Mouse (Mus musculus) right cerebral cortex, postnatal 4 days (tissue): Measurements from ENCODE around the gene Eml1.
"Not testable (repeated sequence)": the region's sequence is repeated elsewhere in the genome, so short reads cannot be mapped to it uniquely, and the experiment has no call there.

ENCODE experiments used
- DNase-seq: peaks from one replicate; pipeline ENCODE4 v3.0.0-alpha.2; 2022

The Eml1 gene

DNA sequence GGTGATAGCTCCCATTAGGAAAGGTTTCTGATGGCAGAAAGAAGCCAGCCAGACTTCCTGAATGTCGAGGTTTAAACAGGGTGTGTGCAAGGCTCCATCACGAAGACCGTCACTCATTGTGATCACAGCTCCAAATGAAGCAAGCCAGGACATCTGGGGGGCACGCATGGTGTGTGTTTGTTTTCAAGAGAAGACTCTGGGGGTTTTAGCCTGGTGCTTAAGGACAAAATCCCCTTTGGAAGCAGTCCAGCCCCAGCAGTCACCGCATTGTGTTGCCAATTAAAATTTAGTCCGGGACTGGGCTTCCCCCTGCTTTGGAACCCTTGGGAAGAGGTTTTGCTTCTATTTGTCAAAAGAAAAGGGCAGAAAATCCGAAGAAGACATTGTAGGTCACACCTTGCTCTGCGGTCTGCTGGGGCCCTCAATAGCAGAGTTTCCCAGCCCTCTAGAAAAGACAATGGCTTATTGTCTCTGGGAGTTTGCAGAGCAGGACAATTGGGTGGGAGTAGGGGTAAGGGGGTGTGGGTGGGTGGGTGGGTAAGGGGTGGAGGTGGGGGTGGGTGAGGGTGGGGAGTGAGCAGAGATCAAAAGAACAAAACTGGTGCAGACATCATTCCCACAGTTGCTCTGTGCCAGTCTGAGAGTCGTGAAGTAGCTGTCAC is 110.1 kb downstream of the Eml1 start:
- DNase-seq = no peak

DNA sequence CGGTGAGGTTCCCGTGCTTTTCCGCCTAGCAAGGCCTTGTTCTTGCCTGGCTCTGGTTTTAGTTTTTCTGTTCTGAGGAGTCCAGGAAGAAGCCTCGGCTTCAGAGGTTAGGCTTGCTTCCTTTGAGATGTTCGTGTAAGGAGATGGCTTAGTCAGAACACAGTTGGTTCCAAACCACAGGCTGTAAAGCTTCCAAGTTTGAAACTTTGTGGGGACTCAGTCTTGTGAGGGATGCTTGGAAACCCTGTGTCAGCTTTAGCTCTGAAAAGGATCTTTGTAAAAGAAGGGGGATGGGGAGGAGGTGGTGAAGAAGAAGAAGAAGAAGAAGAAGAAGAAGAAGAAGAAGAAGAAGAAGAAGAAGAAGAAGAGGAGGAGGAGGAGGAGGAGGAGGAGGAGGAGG is 118.3 kb downstream of the Eml1 start:
- no peak for DNase-seq

DNA sequence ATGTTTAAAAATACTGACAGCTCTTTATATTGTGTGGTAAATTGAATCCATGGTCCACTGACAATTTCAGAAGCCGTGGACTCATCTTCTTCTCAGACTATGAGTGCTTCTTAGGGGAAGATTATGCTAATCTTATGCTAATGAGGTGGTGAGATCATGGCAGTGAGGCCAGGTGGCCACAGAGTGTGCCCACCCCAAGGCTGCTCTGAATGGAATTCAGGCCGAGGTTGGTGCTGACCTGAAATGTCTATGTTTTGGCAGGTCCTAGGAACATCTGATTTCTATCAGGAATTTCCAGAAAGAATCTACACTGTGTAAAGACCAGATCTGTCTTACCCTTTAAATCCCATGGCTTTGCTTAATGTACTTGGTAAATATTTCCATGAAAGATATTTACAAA is 119.0 kb downstream of the Eml1 start:
- no peak for DNase-seq

DNA sequence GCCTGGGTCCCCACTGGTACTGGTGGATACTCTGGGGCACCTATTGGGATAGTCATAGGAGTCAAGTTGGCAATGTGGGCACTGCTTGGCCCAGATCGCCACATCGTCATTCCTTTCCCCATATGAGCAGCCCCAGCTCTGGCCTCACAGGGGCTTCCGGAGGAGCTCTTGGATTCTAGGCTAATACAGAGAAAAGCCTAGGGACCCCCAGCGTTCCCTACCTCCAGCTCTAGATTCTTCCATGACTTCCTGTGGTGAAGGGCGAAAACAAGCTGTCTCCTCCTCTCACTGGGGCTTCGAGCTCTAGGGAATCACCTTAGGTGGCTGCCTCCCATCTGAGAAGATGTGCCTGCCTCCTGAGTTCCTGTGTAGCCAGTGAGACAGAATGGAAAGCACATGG is 119.6 kb downstream of the Eml1 start:
- DNase-seq = no peak

DNA sequence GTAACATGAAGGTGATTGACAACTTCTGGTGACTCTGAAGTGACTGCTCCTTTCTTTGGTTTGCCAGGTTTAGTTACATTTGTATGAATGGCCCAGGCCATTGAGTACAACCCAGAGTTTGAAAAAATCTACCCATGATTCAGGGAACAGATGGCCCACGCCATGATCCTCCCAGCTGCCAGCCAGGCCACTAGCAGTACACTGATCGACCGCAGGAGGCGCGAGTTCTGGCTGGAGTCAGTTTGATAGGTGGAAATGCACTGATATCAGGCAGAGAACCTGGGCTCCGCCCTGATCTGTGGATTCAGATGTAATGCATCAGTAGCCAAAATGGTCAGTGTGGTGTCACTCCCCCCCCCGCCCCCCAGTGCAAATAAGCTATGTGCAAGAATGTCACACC is 120.2 kb downstream of the Eml1 start:
- DNase-seq = no peak

DNA sequence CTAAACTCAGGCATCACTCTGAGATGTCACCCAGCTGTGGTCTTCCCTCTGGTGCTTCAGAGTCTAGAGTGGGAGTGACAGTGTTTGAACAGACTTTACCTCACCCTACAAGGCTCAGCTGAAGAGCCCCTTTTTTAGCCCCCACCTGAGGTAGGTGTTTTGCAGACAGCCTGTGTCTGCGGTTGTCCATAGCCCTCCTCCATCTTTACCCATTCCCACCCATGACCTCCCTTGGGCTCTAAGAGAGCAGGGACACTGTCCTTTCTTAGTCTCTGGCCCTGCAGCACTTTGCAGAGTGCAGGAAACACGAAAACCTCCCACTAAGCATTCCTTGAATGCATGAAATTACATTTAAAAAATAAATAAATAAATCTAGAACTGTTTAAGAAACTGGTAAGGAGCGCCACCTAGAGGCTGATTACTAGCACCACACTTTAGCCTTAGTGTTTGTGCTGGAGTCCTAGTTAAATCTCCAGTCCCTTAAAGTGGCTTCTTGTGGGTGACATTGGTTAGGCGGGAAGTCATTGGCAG is 123.3 kb downstream of the Eml1 start:
- DNase-seq = peak; percentile 51

DNA sequence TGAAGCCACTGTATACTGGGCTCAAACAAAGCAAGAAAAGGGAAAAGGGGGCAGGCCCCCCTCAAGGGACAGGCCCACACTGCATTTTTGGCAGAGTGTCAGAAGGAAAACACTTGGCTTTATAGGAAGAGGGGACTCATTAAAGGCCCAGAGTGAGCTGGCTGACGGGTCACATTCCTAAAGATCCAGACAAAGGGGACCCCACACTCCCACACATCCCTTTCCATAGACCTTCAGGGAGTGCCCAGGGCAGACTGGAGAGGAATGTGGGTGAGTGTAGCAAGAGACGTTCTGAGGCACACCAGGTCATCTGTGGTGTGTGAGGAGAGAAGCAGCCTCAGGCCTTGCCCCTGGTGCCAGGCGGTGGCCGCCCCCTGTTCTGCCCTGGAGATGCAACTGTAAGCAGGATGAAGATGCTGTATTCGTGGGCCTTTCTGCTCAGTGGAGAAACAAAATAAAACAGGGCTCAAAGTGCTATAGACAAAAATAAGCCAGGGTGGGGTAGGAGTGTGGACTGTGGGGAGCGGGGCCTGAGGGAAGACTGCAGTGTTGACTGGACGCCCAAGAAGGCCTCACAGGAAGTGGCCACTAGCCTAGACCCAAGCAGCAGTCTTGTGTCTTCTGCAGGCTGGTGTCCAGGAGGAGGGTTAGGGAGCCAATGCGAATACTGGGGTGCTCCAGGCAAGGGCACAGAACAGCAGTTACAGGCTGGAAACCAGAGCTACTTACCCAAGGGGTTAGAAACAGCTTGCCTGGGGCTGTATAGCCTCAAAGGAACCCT is 124.9 kb downstream of the Eml1 start:
- no peak for DNase-seq

DNA sequence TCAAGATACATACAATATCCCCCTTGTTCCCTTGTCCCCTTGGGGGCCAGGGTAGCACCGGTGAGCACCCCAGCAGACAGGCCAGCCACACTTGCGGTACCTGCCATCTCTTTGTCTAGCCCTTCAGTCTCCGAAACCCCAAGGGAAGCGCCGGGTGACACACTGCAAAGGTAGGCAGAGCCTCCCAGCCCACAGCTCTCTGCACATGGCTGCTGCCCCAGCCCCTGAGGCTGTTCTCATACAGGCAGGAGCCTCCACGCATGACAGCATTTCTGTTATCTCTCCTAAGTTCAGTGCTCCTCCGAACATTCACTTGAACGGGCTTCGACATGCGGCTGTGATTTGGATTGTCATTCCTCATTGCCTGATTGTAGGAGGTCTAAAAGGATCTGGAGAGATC is 132.3 kb downstream of the Eml1 start:
- DNase-seq = no peak

DNA sequence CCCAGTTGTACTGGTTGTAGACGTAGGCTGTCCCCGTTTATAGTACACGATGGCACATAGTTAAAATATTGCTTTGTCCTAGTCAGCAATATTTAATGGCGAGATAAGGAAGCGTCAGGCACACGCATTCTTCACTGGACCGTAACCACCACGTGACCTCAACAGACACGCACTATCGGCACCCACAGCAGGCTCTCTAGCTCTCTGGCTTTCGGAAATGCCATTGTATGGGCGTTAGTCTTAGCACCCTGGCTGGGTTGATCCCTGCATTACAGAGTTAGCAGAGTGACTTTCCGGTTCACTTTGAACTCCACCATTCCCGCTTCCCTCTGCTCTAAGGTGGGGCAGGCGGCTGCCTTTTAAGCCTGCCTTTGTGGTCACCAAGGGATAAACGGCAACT is 132.8 kb downstream of the Eml1 start:
- DNase-seq = no peak

DNA sequence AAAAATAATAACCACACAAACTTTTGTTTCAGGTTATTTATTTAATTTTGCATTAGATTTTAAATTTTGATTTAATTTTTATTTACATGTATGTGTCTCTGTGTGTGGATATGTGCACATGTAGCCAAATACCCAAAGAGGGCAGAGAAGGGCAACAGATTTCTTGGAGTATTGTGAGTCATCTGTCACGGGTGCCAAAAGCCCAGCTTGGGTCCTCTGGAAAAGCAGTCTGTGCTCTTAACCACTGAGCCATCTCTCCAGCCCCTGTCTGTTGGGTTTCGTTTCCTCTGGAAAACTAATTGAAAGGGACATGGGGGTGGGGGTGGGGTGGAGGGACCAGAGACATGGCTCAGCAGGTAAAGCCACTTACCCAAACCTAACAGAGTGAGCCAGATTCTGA is 135.1 kb downstream of the Eml1 start:
- no peak for DNase-seq

DNA sequence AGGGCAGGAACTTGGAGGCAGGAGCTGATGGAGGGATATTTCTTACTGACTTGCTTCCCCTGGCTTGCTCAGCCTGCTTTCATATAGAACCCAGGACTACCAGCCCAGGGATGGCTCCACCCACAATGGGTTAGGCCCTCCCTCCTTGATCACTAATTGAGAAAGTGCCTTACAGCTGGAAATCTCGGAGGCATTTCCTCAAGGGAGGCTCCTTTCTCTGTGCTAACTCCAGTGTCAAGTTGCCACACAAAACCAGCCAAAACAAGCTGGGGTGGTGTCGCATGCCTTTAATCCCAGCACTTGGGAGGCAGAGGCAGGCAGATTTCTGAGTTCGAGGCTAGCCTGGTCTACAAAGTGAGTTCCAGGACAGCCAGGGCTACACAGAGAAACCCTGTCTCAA is 136.3 kb downstream of the Eml1 start:
- not testable (repeated sequence) for DNase-seq

DNA sequence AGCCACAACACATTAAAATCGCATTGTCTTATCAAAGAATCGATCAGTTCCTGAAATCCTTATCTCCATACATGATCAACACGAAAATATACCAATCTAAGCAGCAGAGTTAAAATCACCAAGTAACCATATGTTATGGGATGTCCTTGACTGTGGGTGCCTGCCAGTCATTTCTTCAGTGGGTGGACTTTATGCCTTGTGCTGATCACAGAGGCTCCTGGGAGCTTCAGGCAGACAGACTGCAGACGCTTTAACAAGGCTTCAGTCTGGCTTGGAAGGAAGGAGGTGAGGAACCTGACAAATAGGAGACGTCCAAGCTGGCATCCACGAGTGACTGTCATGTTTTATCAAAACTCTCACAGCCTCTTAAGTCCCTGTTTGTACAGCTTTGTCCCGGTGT is 139.8 kb downstream of the Eml1 start:
- no peak for DNase-seq

DNA sequence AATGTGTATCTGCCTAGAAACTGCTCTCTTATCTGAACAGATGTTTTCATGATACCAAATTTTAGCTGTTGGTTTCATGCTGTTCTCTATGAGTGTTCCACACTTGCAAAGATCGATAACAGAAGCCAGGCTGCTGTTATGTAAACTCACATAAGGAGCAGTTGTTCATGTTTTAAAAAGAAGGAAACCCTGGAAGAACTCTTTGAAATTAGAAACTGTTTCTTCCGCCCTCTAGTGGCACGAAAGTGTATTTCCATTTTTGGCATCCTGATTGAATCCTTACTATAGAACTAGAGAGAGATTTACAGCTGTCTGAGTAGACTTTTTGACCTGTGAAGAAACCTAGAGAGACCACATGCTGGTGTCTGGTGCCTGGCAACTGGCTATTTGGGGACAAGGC is 140.3 kb downstream of the Eml1 start:
- no peak for DNase-seq

DNA sequence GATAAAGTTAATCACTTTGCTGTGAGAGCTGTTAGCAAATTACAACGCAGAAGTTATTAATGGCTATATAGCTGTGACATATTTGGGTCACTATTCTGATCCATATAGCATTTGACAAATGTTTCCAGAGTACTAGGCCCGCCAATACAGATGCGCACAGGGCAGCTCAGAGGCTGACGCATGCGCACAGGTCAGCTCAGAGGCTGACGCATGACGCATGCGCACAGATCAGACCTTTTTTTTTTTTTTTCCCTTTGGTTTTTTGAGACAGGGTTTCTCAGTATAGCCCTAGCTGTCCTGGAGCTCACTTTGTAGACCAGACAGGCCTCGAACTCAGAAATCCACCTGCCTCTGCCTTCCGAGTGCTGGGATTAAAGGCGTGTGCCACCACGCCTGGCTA is 144.7 kb downstream of the Eml1 start:
- no peak for DNase-seq

DNA sequence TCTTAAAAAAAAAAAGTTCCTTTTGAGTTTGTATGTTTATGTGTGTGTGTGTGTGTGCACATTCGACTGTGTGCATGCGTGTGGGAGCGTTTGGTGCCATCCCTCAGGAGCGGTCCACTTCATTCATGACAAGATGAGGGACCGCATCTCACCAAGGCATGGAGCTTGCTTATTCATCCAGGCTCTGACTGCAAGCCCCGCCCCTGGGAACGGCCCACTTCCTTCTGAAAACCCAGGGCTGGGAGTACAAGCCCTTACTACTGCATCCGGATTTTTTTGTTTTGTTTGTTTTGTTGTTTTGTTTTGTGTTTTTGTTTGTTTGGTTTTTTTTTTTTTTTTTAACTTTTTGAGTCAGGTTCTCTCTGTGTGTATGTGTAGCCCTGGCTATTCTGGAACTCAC is 148.6 kb downstream of the Eml1 start:
- no peak for DNase-seq

DNA sequence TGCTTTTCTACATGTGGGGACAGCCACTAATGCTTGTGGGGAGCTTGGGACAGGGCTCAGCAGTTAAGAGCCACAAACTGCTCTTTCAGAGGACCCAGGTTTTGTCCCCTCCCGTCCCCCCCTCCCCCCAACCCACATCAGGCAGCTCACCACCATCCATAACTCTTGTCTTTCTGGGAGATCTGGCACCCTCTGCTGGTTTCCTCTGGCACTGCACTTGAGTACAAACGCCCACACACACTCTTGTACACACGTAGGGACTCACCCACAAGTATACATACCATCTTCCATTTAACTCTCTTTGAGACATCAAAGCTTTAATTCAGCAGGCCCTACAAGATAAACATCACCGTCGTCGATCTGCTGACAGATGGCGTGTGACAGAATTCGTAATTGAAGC is 158.5 kb downstream of the Eml1 start:
- DNase-seq = peak; percentile 72

DNA sequence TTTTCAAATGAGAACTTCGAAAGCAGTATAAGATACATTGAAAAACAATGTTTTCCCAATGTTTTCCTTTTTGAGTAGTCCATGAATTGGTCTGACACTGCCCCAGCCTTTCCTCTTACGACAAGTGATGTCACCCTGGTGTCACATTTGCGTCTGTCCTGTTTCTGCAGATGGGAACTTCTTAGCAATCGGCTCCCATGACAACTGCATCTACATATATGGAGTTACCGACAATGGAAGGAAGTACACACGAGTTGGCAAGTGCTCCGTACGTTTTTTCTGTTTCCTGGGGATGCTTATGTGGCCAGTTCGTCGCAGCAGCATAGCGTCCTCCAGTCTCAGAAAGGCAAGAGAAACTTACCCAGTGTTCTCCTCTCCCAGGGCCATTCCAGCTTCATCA is 163.7 kb downstream of the Eml1 start:
- no peak for DNase-seq

DNA sequence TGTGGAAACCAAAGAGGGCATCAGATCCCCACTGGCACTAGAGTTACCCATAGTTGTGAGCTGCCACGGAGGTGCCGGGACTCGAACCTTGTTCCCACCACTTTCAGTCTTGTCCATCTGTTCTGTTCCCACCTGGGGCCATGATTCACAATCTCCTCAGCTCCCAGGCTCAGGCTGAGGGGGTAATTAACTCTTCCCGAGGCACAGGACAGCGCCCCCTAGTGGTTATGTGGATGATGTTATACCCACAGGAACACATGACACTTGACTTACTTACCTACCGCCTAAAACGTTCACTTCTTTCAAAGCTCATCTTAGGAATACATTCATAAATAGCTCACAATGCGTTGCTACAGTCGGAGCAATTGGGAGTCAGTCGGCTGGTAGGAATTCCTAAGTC is 165.7 kb downstream of the Eml1 start:
- peak; percentile 44 for DNase-seq

DNA sequence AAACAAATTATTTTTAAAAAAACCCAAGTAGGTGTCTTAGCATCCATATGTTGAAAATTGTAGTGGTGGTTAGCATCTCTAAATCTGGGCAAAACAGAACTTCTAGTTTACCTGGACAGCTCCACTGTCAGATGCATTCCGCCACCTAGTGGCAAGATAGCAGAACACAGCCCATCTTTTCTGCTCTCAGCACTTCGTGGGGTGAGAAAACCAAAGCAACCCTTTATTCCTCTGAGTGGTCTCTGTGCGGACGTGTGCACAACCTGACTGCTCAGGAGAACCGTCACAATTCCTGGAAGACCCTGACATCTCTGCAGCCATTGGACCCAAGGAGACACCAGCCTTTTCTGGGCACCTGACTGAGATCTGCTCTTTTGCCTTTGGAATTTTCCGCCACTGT is 170.3 kb downstream of the Eml1 start:
- no peak for DNase-seq

DNA sequence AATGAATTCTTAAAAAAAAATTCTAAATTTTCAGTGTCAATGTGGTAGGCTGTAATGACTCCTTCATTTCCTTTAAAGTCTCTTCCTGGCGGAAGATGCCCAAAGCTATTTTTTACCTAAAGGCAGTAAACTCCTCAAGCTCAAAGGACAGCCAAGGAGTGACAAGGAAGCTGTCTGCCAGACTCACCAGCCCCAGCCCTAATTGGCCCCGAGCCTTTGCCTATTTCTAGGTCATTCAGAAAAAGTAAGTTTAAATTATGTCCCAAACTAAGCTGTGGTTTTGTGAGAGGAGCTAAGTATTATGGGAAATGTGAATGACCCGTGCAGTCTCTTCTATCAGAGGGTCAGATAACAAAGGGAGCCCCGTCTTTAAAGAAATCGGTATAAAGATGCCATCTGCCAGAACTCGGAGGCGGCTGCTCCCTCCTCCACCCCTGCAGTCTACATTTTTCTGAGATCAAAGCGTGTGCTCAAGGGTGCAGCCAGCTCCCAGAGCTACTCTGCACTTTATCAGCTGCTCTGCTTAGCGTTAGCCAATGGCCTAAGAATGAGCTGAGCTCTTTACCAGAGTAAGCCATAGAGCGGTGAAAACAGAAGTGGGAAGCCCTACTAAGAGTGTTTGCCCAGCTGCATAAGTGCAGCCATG is 175.9 kb downstream of the Eml1 start:
- peak; percentile 13 for DNase-seq

DNA sequence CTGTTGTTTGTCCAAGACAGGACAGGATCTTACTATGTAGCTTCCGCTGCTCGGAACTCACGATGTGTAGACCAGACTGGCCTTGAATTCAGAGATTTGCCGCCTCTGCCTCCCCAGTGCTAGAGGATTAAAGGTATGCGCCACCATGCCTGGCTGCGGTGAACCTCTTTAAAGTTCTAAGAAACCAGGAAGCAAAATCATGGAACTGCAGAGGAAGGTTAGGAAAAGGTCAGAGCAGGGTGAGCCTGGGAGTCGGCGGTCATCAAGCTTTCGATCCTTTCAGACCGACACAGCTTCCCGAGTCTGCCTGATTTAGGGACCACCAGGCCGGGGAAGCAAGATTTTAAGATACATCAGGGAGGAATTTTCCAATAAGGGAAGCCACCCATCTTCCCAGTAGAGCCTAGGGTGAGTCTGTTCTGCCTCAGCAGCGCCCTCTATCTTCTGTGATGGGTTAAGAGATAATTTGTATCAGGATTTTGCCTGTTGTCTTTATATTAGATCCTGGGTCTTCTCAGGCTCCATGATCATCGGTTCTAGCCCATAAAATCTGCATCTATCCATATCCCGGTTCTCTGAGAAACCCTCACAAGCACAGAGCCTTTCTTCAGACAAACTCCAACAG is 176.6 kb downstream of the Eml1 start:
- DNase-seq = peak; percentile 1

DNA sequence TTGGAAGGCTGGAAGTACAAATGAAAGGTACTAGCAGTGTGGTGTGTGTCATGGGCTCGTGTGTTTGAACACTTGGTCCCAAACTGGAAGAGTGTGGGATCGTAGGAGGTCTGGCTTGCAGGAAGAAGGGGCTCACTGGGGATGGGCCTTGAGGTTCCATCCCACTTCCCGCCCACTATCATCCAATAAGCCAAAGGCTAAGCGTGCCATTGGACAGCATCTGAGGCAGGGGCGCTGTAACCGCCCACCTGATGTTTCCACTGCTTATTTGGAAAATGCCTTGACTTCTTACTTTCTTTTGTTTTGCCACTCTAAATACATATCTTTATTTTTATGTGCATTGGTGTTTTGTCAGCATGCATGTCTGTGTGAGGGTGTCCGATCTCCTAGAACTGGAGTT is 181.0 kb downstream of the Eml1 start:
- DNase-seq = no peak

DNA sequence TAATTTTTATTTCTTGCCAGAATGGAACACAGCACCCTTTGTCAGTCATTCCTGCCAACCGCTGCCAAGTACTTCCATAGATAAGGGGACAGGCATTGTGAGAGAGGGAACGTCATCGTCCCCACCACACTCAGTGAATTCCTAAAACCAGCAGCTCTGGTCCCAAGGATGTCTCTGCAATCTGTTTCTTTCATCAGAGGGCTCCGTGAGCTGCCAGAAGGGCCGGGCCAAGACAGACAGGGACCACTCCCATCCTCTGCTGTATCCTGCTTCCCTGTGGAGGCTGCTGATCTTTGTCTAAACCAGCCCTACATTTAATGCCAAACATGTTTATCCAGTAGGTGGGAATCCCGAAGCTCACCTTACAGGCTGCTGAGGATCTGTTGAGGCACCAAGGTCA is 182.3 kb downstream of the Eml1 start:
- DNase-seq = no peak
